ENCODE assay signal across 15 mouse cellular contexts in genomic region chr17:47441296-47442051, GRCm38 (mm10). TPM values are rescaled to one million over a fixed set of nuclear protein-coding genes. Genes with fewer than 3 reads are reported as not detected.
DNase-seq lines count a peak whose midpoint lies in the region; ATAC-seq and TF ChIP-seq lines count a peak whose summit lies in the region.
"Had no signal": no experiment of that assay in that cellular context is flagged by ENCODE, and none has a peak within 500 bp of the region (broad histone marks: within the 10 kb centered on the region; RNA-seq: fewer than 3 reads in every experiment).

No protein-coding gene starts in this region.

- no peak for DNase-seq in hindbrain, embryonic 10.5 days (ENCODE audit: low spot score)
- DNase-seq in MEL (ENCODE audit: low read depth, low spot score), result peak; percentile 11
- peak; percentile 36 to 49 for DNase-seq in kidney, postnatal 36 days
- DNase-seq in adrenal gland, adult (ENCODE audit: inconsistent age in 2 of 2, low spot score in 1 of 2), result no peak
- no peak for DNase-seq in ovary, postnatal 36 days (ENCODE audit: low spot score)
- DNase-seq in gastrocnemius, postnatal 36 days, result no peak
- DNase-seq: adrenal gland, postnatal 10 days; cerebellum, postnatal 14 days; gastrocnemius, postnatal 25 days had no signal

- intact Hi-C loops in gastrocnemius, postnatal 36 days (cut with DNase I), result no loop called here

- TF ChIP-seq EP300 in MEL (IDR thresholded peaks at IDR 0.05; ENCODE audit: low read depth in 1 of 2, low read length in 2 of 2), result no peak

- no peak overlapping the region for H3K4me3 ChIP-seq in hindbrain, embryonic 10.5 days
- H3K4me3 ChIP-seq in hindbrain, embryonic 12.5 days, result no peak overlapping the region
- H3K4me3 ChIP-seq in C2C12 (ENCODE audit: insufficient read depth, poor library complexity, severe bottlenecking) (no peak overlapping the region), MEL (ENCODE audit: control insufficient read depth in 1 of 2, insufficient read depth in 1 of 2, low read depth in 2 of 2, low read length in 2 of 2) (no peak overlapping the region)
- H3K4me3 ChIP-seq: embryonic facial prominence, embryonic 13.5 days; forebrain, embryonic 15.5 days; limb, embryonic 12.5 days; lung, embryonic 15.5 days had no signal

- peaks cover 58% of the 10 kb centered on the region for H3K27me3 ChIP-seq in hindbrain, embryonic 10.5 days (ENCODE audit: insufficient read depth, poor library complexity, severe bottlenecking)
- H3K27me3 ChIP-seq in hindbrain, embryonic 12.5 days, result peaks cover 32% of the 10 kb centered on the region
- H3K27me3 ChIP-seq in C2C12 (ENCODE audit: control insufficient read depth, insufficient read depth, insufficient read length), result peaks cover 30% of the 10 kb centered on the region
- no peaks in the 10 kb centered on the region; a peak in 2 of 4 replicates for H3K27me3 ChIP-seq in MEL (ENCODE audit: control insufficient read depth in 1 of 2, insufficient read depth in 2 of 2, low read length in 2 of 2)

- no peaks in the 10 kb centered on the region for H3K79me2 ChIP-seq in C2C12 (ENCODE audit: control insufficient read depth, insufficient read depth)
- no peaks in the 10 kb centered on the region for H3K79me2 ChIP-seq in MEL (ENCODE audit: control insufficient read depth, insufficient read depth, low read length, poor library complexity)

- no peak for ATAC-seq in hindbrain, embryonic 12.5 days (ENCODE audit: low FRiP score)

- no peaks in the 10 kb centered on the region for H3K36me3 ChIP-seq in hindbrain, embryonic 10.5 days
- no peaks in the 10 kb centered on the region for H3K36me3 ChIP-seq in hindbrain, embryonic 12.5 days
- H3K36me3 ChIP-seq in C2C12 (ENCODE audit: control insufficient read depth, insufficient read depth) (no peaks in the 10 kb centered on the region), MEL (ENCODE audit: control insufficient read depth in 1 of 2, insufficient read depth in 2 of 2, low read length in 2 of 2) (no peaks in the 10 kb centered on the region)
- H3K36me3 ChIP-seq: embryonic facial prominence, embryonic 13.5 days; forebrain, embryonic 15.5 days; limb, embryonic 12.5 days; lung, embryonic 15.5 days had no signal

- H3K9ac ChIP-seq in hindbrain, embryonic 12.5 days, result no peak overlapping the region
- no peak overlapping the region for H3K9ac ChIP-seq in MEL (ENCODE audit: control insufficient read depth, low read depth, low read length, poor library complexity, severe bottlenecking)
- H3K9ac ChIP-seq: forebrain, embryonic 15.5 days; limb, embryonic 12.5 days; lung, embryonic 15.5 days had no signal

- no peak for TF ChIP-seq RAD21 in MEL (IDR thresholded peaks at IDR 0.05; ENCODE audit: low read depth, low read length)

- H3K79me3 ChIP-seq in C2C12 (ENCODE audit: low read depth), result no peaks in the 10 kb centered on the region

- no peak overlapping the region for H3K4me2 ChIP-seq in hindbrain, embryonic 12.5 days (replicated peaks)
- H3K4me2 ChIP-seq: embryonic facial prominence, embryonic 13.5 days; forebrain, embryonic 15.5 days; limb, embryonic 12.5 days; lung, embryonic 15.5 days had no signal

- H3K9me3 ChIP-seq in hindbrain, embryonic 10.5 days, result no peaks in the 10 kb centered on the region
- no peaks in the 10 kb centered on the region for H3K9me3 ChIP-seq in hindbrain, embryonic 12.5 days (replicated peaks)
- H3K9me3 ChIP-seq in MEL (replicated peaks; ENCODE audit: insufficient read depth, low read length), result no peaks in the 10 kb centered on the region
- H3K9me3 ChIP-seq: embryonic facial prominence, embryonic 13.5 days; forebrain, embryonic 15.5 days; limb, embryonic 12.5 days; lung, embryonic 15.5 days had no signal

- 0 out of 2 replicates have a peak overlapping the region, but pooled peaks have one; percentile 4 for H3K27ac ChIP-seq in hindbrain, embryonic 10.5 days
- no peak overlapping the region for H3K27ac ChIP-seq in hindbrain, embryonic 12.5 days
- H3K27ac ChIP-seq in MEL (ENCODE audit: control insufficient read depth, low read depth, low read length), result no peak overlapping the region
- H3K27ac ChIP-seq: embryonic facial prominence, embryonic 13.5 days; forebrain, embryonic 15.5 days; limb, embryonic 12.5 days; lung, embryonic 15.5 days had no signal

- 70% methylated on average over 19 of the region's 19 CpGs for WGBS in hindbrain, embryonic 10.5 days
- WGBS in hindbrain, embryonic 12.5 days, result 68% methylated on average over 19 of the region's 19 CpGs

- no peak overlapping the region for H3ac ChIP-seq in C2C12 (ENCODE audit: control insufficient read depth, insufficient read length, low read depth)

- TF ChIP-seq CTCF in C2C12 (IDR thresholded peaks at IDR 0.05; ENCODE audit: control insufficient read depth, insufficient read depth, insufficient read length) (no peak), MEL (IDR thresholded peaks at IDR 0.05 in 2 of 3, conservative IDR thresholded peaks at IDR 0.05 in 1 of 3; ENCODE audit: control insufficient read depth in 1 of 3, insufficient read depth in 1 of 3, low read depth in 2 of 3, low read length in 3 of 3, poor library complexity in 1 of 3, severe bottlenecking in 1 of 3) (no peak)

- peaks cover 51% of the 10 kb centered on the region for H3K4me1 ChIP-seq in hindbrain, embryonic 10.5 days (replicated peaks)
- peaks cover 13% of the 10 kb centered on the region for H3K4me1 ChIP-seq in hindbrain, embryonic 12.5 days
- no peaks in the 10 kb centered on the region for H3K4me1 ChIP-seq in MEL (ENCODE audit: control insufficient read depth in 1 of 2, insufficient read depth in 2 of 2, low read length in 2 of 2)

- no peak for TF ChIP-seq POLR2A in MEL (IDR thresholded peaks at IDR 0.05; ENCODE audit: control insufficient read depth in 1 of 2, insufficient read depth in 1 of 2, low read depth in 1 of 2, low read length in 2 of 2, poor library complexity in 1 of 2)

TF ChIP-seq in C2C12, 6 proteins besides CTCF, POLR2A, EP300 and RAD21:
- TF ChIP-seq CEBPB (IDR thresholded peaks at IDR 0.05; ENCODE audit: low read depth), result no peak
- TF ChIP-seq MAX (IDR thresholded peaks at IDR 0.05), result no peak
- TF ChIP-seq FOSL1 (IDR thresholded peaks at IDR 0.05; ENCODE audit: insufficient read depth, low read length, poor library complexity, severe bottlenecking), result no peak
- peak; percentile 35 for TF ChIP-seq USF1 (IDR thresholded peaks at IDR 0.05; ENCODE audit: low read depth)
- TF ChIP-seq MYOD1 (IDR thresholded peaks at IDR 0.05; ENCODE audit: control insufficient read depth, insufficient read length, low read depth), result no peak
- TF ChIP-seq MYOG (IDR thresholded peaks at IDR 0.05; ENCODE audit: control insufficient read depth, extremely low read depth, insufficient read length), result no peak

TF ChIP-seq in MEL, 35 proteins besides CTCF, POLR2A, EP300 and RAD21 (continues in another document):
- no peak for TF ChIP-seq GABPA (IDR thresholded peaks at IDR 0.05; ENCODE audit: low read depth, low read length)
- no peak for TF ChIP-seq MYB (IDR thresholded peaks at IDR 0.05; ENCODE audit: low read depth, low read length)
- TF ChIP-seq MAX (IDR thresholded peaks at IDR 0.05; ENCODE audit: low read length), result peak; percentile 68; the same call in 1 of the 2 replicates
- TF ChIP-seq USF2 (IDR thresholded peaks at IDR 0.05; ENCODE audit: borderline replicate concordance in 1 of 2, insufficient read depth in 1 of 2, low read depth in 1 of 2, low read length in 2 of 2), result peak in 1 of 2 experiments; percentile 69; a peak in 2 of 4 replicates
- TF ChIP-seq E2F4 (IDR thresholded peaks at IDR 0.05; ENCODE audit: borderline replicate concordance, low read depth, low read length), result no peak
- TF ChIP-seq ZNF384 (IDR thresholded peaks at IDR 0.05; ENCODE audit: low read depth, low read length), result no peak
- no peak for TF ChIP-seq SMC3 (IDR thresholded peaks at IDR 0.05; ENCODE audit: low read depth, low read length)
- no peak for TF ChIP-seq CHD1 (IDR thresholded peaks at IDR 0.05; ENCODE audit: low read depth, low read length)
- TF ChIP-seq ETS1 (IDR thresholded peaks at IDR 0.05; ENCODE audit: low read depth, low read length), result no peak
- peak; percentile 87 for TF ChIP-seq USF1 (IDR thresholded peaks at IDR 0.05; ENCODE audit: low read depth, low read length)
- no peak for TF ChIP-seq TAL1 (IDR thresholded peaks at IDR 0.05; ENCODE audit: low read length)

RNA-seq across cellular contexts. Expression of gene 1700001C19Rik, which starts 4.3 kb away (rescaled TPM):
- polyA plus RNA-seq in hindbrain, embryonic 10.5 days (2016; fragmentation: Nextera tagmentation; extraction: Ambion mirVana), result 0.67 TPM in 1 of 2 replicates, not detected in the other
- polyA plus RNA-seq in hindbrain, embryonic 12.5 days (2016; fragmentation: Nextera tagmentation; extraction: Ambion mirVana), result 0.14 and 0.65 TPM in 2 replicates
- not detected for polyA plus RNA-seq in C2C12 (2012; fragmentation: generic; extraction: Trizol)
- total RNA-seq in MEL (2012; rRNA removed), result not detected in 2 replicates
- polyA plus RNA-seq in MEL (2012; ENCODE audit: insufficient read depth in 1 of 2, insufficient read length in 2 of 2, low read depth in 1 of 2, low replicate concordance in 2 of 2, missing spikeins in 1 of 2), result not detected
- not detected for total RNA-seq in gastrocnemius, postnatal 36 days (2021)
- total RNA-seq: gastrocnemius, postnatal 25 days had no signal

RNA-seq across cellular contexts. Expression of gene AI661453, which starts 5.1 kb away (rescaled TPM):
- polyA plus RNA-seq in hindbrain, embryonic 10.5 days (2016; fragmentation: Nextera tagmentation; extraction: Ambion mirVana), result 0.24 and 0.54 TPM in 2 replicates
- 0.28 and 0.34 TPM in 2 replicates for polyA plus RNA-seq in hindbrain, embryonic 12.5 days (2016; fragmentation: Nextera tagmentation; extraction: Ambion mirVana)
- polyA plus RNA-seq in C2C12 (2012; fragmentation: generic; extraction: Trizol), result 0.13 TPM
- not detected in 2 replicates for total RNA-seq in MEL (2012; rRNA removed)
- polyA plus RNA-seq in MEL (2012; ENCODE audit: insufficient read depth in 1 of 2, insufficient read length in 2 of 2, low read depth in 1 of 2, low replicate concordance in 2 of 2, missing spikeins in 1 of 2), result not detected
- total RNA-seq in gastrocnemius, postnatal 36 days (2021), result under 1 TPM; 0.13 to 0.35 TPM

RNA-seq across cellular contexts. Expression of gene Guca1a, which starts 41.1 kb away (rescaled TPM):
- 1.8 and 2.1 TPM in 2 replicates for polyA plus RNA-seq in hindbrain, embryonic 10.5 days (2016; fragmentation: Nextera tagmentation; extraction: Ambion mirVana)
- polyA plus RNA-seq in hindbrain, embryonic 12.5 days (2016; fragmentation: Nextera tagmentation; extraction: Ambion mirVana), result 0.84 and 1.2 TPM in 2 replicates
- polyA plus RNA-seq in C2C12 (2012; fragmentation: generic; extraction: Trizol) (0.48 TPM), MEL (2012; ENCODE audit: insufficient read depth in 1 of 2, insufficient read length in 2 of 2, low read depth in 1 of 2, low replicate concordance in 2 of 2, missing spikeins in 1 of 2) (1 to 10 TPM in 1 of 2 experiments, not detected in 1; 3.2 TPM)
- total RNA-seq in MEL (2012; rRNA removed), result 1.5 and 2.3 TPM in 2 replicates
- total RNA-seq in gastrocnemius, postnatal 36 days (2021), result not detected

RNA-seq across cellular contexts. Expression of gene Guca1b, which starts 56.3 kb away (rescaled TPM):
- polyA plus RNA-seq in hindbrain, embryonic 10.5 days (2016; fragmentation: Nextera tagmentation; extraction: Ambion mirVana), result 0.97 and 1.0 TPM in 2 replicates
- 0.59 and 0.93 TPM in 2 replicates for polyA plus RNA-seq in hindbrain, embryonic 12.5 days (2016; fragmentation: Nextera tagmentation; extraction: Ambion mirVana)
- polyA plus RNA-seq in C2C12 (2012; fragmentation: generic; extraction: Trizol) (0.11 TPM), MEL (2012; ENCODE audit: insufficient read depth in 1 of 2, insufficient read length in 2 of 2, low read depth in 1 of 2, low replicate concordance in 2 of 2, missing spikeins in 1 of 2) (1 to 10 TPM in 1 of 2 experiments, not detected in 1; 3.1 TPM)
- total RNA-seq in MEL (2012; rRNA removed), result 0.85 and 1.3 TPM in 2 replicates
- under 1 TPM; 0.31 to 0.35 TPM for total RNA-seq in gastrocnemius, postnatal 36 days (2021)

Comparison
In these comparisons a context has a peak if more than half of its experiments do, and no peak if none do; other contexts are left out.
1. DNase-seq: peak in MEL (single experiment) and kidney, postnatal 36 days (2 of 2); none in hindbrain, embryonic 10.5 days (single experiment), adrenal gland, adult (0 of 2), ovary, postnatal 36 days (single experiment) and gastrocnemius, postnatal 36 days (0 of 2).